Mouse (Mus musculus): Measurements from ENCODE around the gene Rae1.

DNA sequence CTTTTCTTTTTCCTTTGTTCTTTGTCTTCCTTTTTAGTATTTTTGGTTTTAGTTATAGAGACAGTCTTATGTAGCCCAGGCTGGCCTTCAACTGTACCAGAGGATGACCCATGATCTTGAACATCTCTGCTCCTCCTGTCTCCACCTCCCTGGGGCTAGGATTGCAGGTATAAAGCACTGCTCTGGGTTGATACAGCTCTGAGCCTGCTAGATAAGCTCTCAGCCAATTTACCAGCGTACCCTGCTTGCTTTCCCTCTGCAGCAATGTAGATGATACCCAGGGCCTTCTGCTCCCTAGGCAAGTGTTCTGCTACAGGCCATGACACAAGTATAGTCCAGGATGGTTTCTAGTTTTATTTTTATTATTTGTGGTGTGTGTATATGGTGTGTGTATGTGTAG is 42.0 kb downstream of the Rae1 start:
- TF ChIP-seq CTCF (conservative IDR thresholded peaks at IDR 0.05; ENCODE audit: low read length) (no peak), POU5F1 (IDR thresholded peaks at IDR 0.05; ENCODE audit: borderline replicate concordance, low read length) (no peak), NANOG (IDR thresholded peaks at IDR 0.05; ENCODE audit: borderline replicate concordance, low read length) (no peak)
